Mouse (Mus musculus): ENCODE measurements around the gene Adora2b.
A peak's percentile ranks its signal among the peaks of the same experiment; 100 is the strongest.

- TF ChIP-seq GATA1 (IDR thresholded peaks at IDR 0.05; ENCODE audit: low read length) (peak; percentile 37; the same call in 1 of the 2 replicates), TAL1 (IDR thresholded peaks at IDR 0.05; ENCODE audit: low read length) (peak; percentile 42; the same call in 1 of the 3 replicates)
Observed at GRCm38 (mm10) chr11:62278027-62278426, 29.2 kb downstream of the Adora2b start.
